Mouse (Mus musculus): Measurements from ENCODE around the gene Ninl. TPM values are rescaled to one million over a fixed set of nuclear protein-coding genes. Genes with fewer than 3 reads are reported as not detected.
A peak's percentile ranks its signal among the peaks of the same experiment; 100 is the strongest.

Gene Ninl
- polyA plus RNA-seq, 1 experiment from 2014 or later, result 5.8 TPM

GRCm38 (mm10) chr2:150904272-150904935 is 134.8 kb downstream of the Ninl start, which contains the start of gene Abhd12:
Abhd12 (minus strand) TSS chr2:150904741.
- Histone ChIP-seq H3K4me1 (peaks cover 25% of the 10 kb centered on the region), H3K36me3 (no peaks in the 10 kb centered on the region; the same call in 1 of the 2 replicates), H3K9me3 (no peaks in the 10 kb centered on the region), H3K4me2 (peak within 1 kb of the TSS; percentile 96), H3K4me3 (peak within 1 kb of the TSS; percentile 95), H3K27me3 (replicated peaks) (no peaks in the 10 kb centered on the region), H3K9ac (peak within 1 kb of the TSS; percentile 92), H3K27ac (replicated peaks) (peak within 1 kb of the TSS; percentile 92)
- ATAC-seq (ENCODE audit: extremely low read depth, insufficient number of reproducible peaks, low FRiP score, low TSS enrichment), result peak; percentile 99
- under 1% methylated on average over 72 of the region's 72 CpGs for WGBS

DNA sequence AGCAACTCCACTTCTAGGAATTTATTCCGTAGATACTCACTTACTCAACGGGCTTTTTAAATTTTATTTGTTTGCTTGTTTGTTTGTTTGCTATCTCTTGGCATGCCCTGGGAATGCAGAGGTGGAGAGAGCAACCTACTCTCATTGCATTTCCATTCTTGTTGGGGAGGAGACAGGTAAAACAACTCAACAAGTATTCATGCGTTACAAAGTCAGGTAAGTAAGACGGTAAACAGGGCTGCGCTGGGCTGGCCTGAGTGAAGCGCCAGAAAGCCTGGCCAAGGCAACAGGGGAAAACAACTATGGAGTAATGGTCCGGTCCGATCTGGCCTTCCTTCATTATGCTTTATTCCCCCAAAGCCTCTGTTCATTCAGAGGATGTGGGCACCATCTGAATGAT is 136.8 kb downstream of the Ninl start:
- Histone ChIP-seq H3K27ac (replicated peaks) (no peak overlapping the region), H3K9ac (no peak overlapping the region), H3K9me3 (no peaks in the 10 kb centered on the region), H3K4me1 (peaks cover 30% of the 10 kb centered on the region), H3K4me2 (no peak overlapping the region), H3K27me3 (replicated peaks) (no peaks in the 10 kb centered on the region), H3K4me3 (no peak overlapping the region), H3K36me3 (no peaks in the 10 kb centered on the region; the same call in 1 of the 2 replicates)
- ATAC-seq (ENCODE audit: extremely low read depth, insufficient number of reproducible peaks, low FRiP score, low TSS enrichment), result no peak
- 88% methylated on average over 8 of the region's 8 CpGs for WGBS

GRCm38 (mm10) chr2:150900341-150900740 is 138.8 kb downstream of the Ninl start:
- no peak for ATAC-seq (ENCODE audit: extremely low read depth, insufficient number of reproducible peaks, low FRiP score, low TSS enrichment)
- Histone ChIP-seq H3K4me3 (no peak overlapping the region), H3K9me3 (no peaks in the 10 kb centered on the region), H3K4me2 (no peak overlapping the region), H3K9ac (no peak overlapping the region), H3K4me1 (peaks cover 30% of the 10 kb centered on the region), H3K27me3 (replicated peaks) (no peaks in the 10 kb centered on the region), H3K36me3 (no peaks in the 10 kb centered on the region; the same call in 1 of the 2 replicates), H3K27ac (replicated peaks) (no peak overlapping the region)
- 72% methylated on average over 6 of the region's 6 CpGs for WGBS

GRCm38 (mm10) chr2:150895691-150896252 is 143.4 kb downstream of the Ninl start:
- no peak overlapping the region for H3K27ac ChIP-seq (replicated peaks)
- no peak overlapping the region for H3K4me2 ChIP-seq
- peaks cover 8% of the 10 kb centered on the region for H3K4me1 ChIP-seq
- ATAC-seq (ENCODE audit: extremely low read depth, insufficient number of reproducible peaks, low FRiP score, low TSS enrichment), result no peak
- H3K36me3 ChIP-seq, result no peaks in the 10 kb centered on the region; the same call in 1 of the 2 replicates
- H3K4me3 ChIP-seq, result no peak overlapping the region
- H3K27me3 ChIP-seq (replicated peaks), result no peaks in the 10 kb centered on the region
- WGBS, result 80% methylated on average over 7 of the region's 7 CpGs
- no peak overlapping the region for H3K9ac ChIP-seq
- H3K9me3 ChIP-seq, result no peaks in the 10 kb centered on the region

DNA sequence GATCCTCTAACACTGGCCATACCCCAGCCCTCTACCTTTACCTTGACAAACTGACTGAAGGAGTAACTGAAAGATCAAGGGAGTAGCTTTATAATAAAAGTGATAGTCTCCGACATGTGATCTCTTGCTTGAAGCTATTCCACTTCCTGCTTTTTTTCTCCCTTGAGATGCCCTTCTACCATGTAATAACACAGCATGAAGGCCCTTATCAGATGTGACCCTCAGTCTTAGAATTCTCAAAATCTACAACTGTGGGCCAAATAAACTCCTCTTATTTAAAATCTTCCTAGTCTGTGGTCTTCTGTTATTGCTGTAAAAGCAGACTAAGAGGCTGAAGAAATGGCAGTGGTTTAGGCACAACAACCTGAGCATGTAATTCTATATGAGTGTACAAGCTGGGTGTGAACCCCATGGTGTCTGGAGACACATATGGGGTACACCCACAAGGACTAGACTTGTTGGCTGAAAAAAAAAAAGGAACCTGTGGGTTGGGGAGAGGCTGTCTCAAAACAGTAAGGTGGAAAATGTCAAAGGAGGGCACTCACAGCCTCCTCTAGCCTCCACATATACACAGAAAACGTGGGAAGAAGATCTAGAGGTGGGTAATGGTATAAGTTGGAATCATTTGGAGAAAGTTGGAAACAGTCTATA is 144.4 kb downstream of the Ninl start:
- H3K9me3 ChIP-seq, result no peaks in the 10 kb centered on the region
- ATAC-seq (ENCODE audit: extremely low read depth, insufficient number of reproducible peaks, low FRiP score, low TSS enrichment), result no peak
- 79% methylated on average over 2 of the region's 2 CpGs for WGBS
- no peaks in the 10 kb centered on the region for H3K36me3 ChIP-seq
- H3K9ac ChIP-seq, result no peak overlapping the region
- H3K4me3 ChIP-seq, result no peak overlapping the region
- H3K27me3 ChIP-seq (replicated peaks), result no peaks in the 10 kb centered on the region
- no peak overlapping the region for H3K27ac ChIP-seq (replicated peaks)
- H3K4me2 ChIP-seq, result no peak overlapping the region
- peaks cover 5% of the 10 kb centered on the region for H3K4me1 ChIP-seq

DNA sequence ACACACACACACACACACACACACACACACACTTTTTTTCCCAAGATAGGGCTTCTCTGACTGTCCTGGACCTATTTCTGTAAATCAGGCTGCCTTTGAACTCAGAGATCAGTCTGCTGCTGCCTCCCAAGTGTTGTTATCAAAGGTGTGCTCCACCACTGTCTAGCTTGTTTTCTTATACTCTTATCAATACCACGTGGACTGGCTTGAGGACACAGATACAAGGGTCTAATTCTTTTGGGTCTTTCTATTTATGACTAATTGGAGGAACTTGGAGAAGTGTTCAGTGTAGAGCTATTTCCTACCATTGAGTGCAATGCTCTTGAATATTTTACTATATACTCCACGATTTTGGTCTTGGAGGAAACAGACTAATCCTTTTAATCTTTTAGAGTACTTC is 151.8 kb downstream of the Ninl start:
- 40% methylated on average over 2 of the region's 2 CpGs for WGBS
- no peaks in the 10 kb centered on the region for H3K9me3 ChIP-seq
- no peak for ATAC-seq (ENCODE audit: extremely low read depth, insufficient number of reproducible peaks, low FRiP score, low TSS enrichment)
- no peak overlapping the region for H3K27ac ChIP-seq (replicated peaks)
- no peak overlapping the region for H3K9ac ChIP-seq
- H3K4me1 ChIP-seq, result peaks cover 27% of the 10 kb centered on the region
- H3K27me3 ChIP-seq (replicated peaks), result no peaks in the 10 kb centered on the region
- no peak overlapping the region for H3K4me2 ChIP-seq
- H3K4me3 ChIP-seq, result no peak overlapping the region
- H3K36me3 ChIP-seq, result no peaks in the 10 kb centered on the region

DNA sequence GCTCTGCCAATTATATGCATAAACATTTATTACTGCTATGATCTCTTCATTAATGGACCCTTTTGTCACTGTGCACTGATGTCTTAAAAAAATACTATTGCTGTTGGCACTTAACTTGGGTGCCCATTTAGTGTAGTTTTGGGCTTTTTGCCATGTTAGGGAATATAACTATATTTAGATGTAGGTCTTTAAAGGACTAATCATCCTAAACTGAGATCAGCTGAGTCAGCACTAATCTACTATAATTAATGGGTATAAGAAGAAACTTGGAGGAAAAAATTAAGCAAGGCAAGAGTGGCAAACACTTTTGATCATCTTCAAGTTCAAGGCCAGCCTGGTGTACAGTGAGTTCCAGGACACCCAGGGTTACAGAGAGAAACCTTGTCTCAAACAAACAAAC is 152.9 kb downstream of the Ninl start:
- Histone ChIP-seq H3K27ac (replicated peaks) (no peak overlapping the region), H3K36me3 (no peaks in the 10 kb centered on the region), H3K9ac (no peak overlapping the region), H3K4me2 (no peak overlapping the region), H3K4me1 (peaks cover 27% of the 10 kb centered on the region), H3K4me3 (no peak overlapping the region), H3K27me3 (replicated peaks) (no peaks in the 10 kb centered on the region), H3K9me3 (no peaks in the 10 kb centered on the region)
- no peak for ATAC-seq (ENCODE audit: extremely low read depth, insufficient number of reproducible peaks, low FRiP score, low TSS enrichment)

GRCm38 (mm10) chr2:150885814-150886213 is 153.4 kb downstream of the Ninl start:
- Histone ChIP-seq H3K4me2 (no peak overlapping the region), H3K9me3 (no peaks in the 10 kb centered on the region), H3K36me3 (no peaks in the 10 kb centered on the region), H3K27me3 (replicated peaks) (no peaks in the 10 kb centered on the region), H3K27ac (replicated peaks) (no peak overlapping the region), H3K9ac (no peak overlapping the region), H3K4me3 (no peak overlapping the region), H3K4me1 (peaks cover 27% of the 10 kb centered on the region)
- 62% methylated on average over 1 of the region's 1 CpGs for WGBS
- ATAC-seq (ENCODE audit: extremely low read depth, insufficient number of reproducible peaks, low FRiP score, low TSS enrichment), result no peak

DNA sequence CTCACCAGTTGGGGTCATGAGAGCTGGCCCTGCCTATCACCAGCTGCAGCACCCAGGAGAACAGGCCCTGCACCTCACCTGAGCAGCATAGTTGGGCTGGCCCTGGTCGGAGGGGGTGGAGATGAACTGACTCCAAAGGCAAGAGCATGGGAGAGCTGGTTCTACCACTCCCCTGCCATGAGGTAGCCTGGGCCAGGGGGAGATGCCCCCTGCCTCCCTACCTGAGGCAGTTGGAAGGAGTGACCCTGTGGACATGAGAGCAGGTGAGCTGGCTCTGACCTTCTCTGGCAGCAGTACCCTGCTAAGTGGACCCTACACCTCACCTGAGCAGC is 154.4 kb downstream of the Ninl start:
- WGBS, result 88% methylated on average over 1 of the region's 1 CpGs
- Histone ChIP-seq H3K36me3 (no peaks in the 10 kb centered on the region), H3K4me2 (no peak overlapping the region), H3K27ac (replicated peaks) (no peak overlapping the region), H3K4me1 (peaks cover 27% of the 10 kb centered on the region), H3K27me3 (replicated peaks) (no peaks in the 10 kb centered on the region), H3K9me3 (no peaks in the 10 kb centered on the region), H3K9ac (no peak overlapping the region), H3K4me3 (no peak overlapping the region)
- no peak for ATAC-seq (ENCODE audit: extremely low read depth, insufficient number of reproducible peaks, low FRiP score, low TSS enrichment)

Other genes starting within 250 kb of the Ninl start
- gene Abhd12, start 134.6 kb downstream of the Ninl start, polyA plus RNA-seq (2015; fragmentation: Nextera tagmentation; extraction: Ambion mirVana), result 42.3 and 45.0 TPM in 2 replicates
- gene Gins1, start 134.0 kb downstream of the Ninl start, polyA plus RNA-seq (2015; fragmentation: Nextera tagmentation; extraction: Ambion mirVana), result 29.3 and 30.7 TPM in 2 replicates
- gene Nanp, start within 50 bp of the Ninl start, polyA plus RNA-seq (2015; fragmentation: Nextera tagmentation; extraction: Ambion mirVana), result 20.4 and 24.5 TPM in 2 replicates
- not detected in 2 replicates for gene Gm14151, start 53.0 kb upstream of the Ninl start, polyA plus RNA-seq (2015; fragmentation: Nextera tagmentation; extraction: Ambion mirVana)
- not detected in 2 replicates for gene Gm14147, start 58.9 kb upstream of the Ninl start, polyA plus RNA-seq (2015; fragmentation: Nextera tagmentation; extraction: Ambion mirVana)